Mouse (Mus musculus): ENCODE data around the gene Car1. TPM values are rescaled to one million over a fixed set of nuclear protein-coding genes. Genes with fewer than 3 reads are reported as not detected.
"Not testable (repeated sequence)": the region's sequence is repeated elsewhere in the genome, so short reads cannot be mapped to it uniquely, and the experiment has no call there.

Car1 gene
- total RNA-seq (2021): 1 to 10 TPM in 1 of 2 experiments, under 1 TPM in 1; 0.84 to 1.9 TPM
- long read RNA-seq, experiment 1, partial matches to known transcripts: 0 of 4 reads
- long read RNA-seq, experiment 1, other reads (novel, unspliced or antisense): 2 of 4 reads
- long read RNA-seq, experiment 2, partial matches to known transcripts: 0 of 70 reads
- long read RNA-seq, experiment 2, other reads (novel, unspliced or antisense): 70 of 70 reads

DNA sequence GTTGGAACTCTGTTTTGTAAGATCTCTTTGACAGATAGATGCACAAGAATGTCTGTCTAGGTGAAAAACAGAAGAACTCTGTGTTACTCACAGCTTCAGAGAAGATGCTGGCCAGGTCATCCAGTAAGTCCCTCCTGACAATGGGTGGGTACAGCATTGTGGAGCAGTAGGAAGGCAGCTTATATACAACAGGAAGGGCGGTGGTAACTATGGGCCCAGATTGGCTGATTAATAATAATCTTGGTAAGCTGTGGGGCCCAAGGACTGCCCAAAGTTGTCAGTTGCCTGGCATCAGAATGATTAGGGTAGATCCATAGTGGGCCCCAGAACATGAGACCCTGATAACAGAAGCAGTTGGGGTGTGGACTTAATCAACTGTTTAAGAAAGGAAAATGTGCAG is at the start of gene Car1:
Gene Car1, minus strand, starts transcription at position 158 of the 400 bp plus-strand sequence.
- DNase-seq (ENCODE audit: low spot score in 2 of 2): no peak

DNA sequence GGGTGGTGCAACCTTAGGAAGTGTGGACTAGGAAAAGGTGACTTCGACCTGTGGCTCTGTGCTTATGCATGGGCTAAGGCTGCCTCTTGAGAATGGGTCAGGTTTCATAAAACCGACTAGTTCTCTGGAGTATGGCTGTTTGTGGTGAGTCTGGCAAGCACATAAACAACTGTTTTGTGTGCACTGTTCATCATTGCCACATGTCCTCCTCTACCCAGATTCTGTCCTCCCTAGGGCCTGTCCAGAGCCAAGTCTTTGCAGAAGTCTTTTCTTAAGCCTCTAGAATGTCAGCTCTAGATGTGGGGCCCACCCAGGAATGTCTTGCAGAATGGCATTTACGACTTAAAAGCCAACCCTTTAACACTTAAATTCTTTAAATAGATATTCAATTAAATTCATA is 49.7 kb upstream of the Car1 start:
- DNase-seq (ENCODE audit: low spot score in 2 of 2): no peak

DNA sequence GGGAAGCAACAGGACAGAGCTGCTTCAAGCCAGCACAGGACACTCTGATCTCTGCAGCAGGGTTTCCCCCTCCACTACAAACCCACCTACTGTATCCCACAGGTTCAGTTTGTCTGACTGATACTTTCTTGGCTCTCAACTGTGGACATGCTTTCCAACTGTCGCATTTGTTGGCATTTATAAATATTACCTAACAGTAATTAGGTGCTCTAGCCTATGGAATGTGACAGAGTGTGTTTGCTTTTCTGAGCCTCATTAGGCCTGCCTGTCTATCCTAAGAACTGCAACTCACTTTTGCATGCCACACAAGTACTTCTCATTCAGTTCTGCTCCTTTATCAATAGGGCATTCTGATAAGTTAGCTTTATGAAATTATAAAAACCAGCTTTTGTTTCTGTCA is 46.3 kb upstream of the Car1 start:
- DNase-seq (ENCODE audit: low spot score in 2 of 2): no peak

DNA sequence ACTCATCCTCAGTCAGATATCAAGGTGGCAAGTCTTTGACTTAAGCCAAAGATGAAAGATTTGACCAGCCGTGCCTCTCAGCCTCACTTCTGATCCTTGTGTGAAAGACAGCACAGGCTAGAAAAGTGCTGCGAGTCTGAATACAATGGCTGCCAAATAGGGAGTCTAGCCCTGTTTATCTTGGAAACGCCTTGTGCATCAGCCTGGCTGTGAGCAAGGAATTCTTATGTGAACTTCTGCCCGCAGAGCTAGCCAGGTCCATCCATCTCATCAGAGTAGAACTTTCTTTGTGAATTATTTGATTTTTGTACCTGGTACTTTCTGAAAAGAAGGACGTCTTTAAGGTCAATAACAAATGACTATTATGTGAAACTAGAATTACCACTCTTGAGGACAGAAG is 45.8 kb upstream of the Car1 start:
- no peak for DNase-seq (ENCODE audit: low spot score in 2 of 2)

DNA sequence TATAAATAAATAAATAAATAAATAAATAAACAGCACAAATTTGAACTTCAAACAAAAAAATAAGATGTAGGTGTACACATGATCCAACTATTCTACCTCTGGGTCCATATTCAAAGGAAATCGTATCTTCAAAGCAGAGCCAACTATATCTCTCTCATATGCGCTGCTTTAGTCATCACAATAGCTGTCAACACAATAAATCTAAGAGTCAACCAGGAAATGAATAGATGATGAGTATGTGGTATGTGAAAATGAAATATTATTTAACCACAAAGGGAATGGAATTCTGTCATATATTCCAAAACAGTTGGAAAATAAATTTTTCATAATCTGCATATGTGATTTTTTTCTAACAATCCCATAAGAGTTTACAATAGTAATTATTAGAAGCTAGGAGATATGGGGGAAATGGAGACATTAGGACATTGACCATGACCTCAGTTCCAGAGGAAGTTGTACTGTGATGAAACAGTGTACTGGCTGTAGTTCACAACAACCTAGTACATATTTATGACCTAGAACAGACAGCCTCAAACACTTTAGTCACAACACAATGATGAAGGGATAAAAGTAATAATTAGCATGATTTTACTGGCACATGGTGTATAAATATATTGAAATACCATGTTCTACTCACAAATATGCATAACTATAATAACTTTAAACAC is 40.6 kb upstream of the Car1 start:
- no peak for DNase-seq (ENCODE audit: low spot score in 2 of 2)

DNA sequence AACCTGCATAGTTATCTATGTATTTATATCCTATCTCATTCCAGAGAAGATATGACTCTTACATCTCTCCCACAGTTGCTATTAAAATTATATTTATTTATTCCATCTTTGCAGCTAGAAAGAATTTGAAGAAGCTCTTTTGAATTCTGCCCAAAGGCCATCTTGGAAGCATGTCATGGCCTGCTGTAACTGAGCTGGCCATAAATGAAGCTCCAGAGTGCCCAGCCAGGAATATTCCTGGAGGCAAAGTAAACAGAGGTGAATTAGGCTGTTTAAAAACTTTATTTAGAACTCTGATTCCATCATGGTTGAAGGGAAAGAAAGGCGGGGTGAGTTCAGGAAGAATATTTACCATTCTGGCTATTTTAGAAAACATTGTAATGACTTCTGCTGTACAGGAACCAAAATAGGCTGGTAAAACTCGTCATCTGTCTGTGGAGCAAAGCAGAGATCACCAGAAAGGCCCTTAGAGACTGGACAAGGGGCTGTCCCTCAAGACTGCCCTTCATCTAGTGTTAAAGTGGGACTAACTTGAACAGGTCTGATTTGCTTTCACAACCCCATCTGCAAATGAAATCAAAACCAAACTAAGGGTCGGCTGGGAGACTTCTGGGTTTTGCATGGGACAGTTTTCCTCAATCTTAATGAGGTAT is 31.4 kb upstream of the Car1 start:
- no peak for DNase-seq (ENCODE audit: low spot score in 2 of 2)

DNA sequence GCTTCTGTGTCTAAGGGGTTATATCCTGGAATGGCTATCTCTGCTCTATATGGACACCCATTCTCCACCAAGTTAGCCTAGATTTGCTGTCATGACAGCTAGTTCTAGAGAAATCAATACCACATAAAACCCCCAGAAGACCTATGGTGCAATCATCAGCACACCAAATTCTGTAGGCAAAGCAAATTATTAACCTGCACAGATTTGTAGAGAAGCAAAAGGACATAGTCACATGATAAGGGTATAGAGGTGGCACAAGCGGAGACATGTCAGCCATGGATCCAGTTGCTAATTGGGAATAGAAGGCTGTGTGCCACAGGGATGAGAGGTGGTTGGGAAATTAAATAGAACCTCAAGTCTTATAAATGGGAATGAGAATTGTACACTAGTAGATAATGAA is 30.8 kb upstream of the Car1 start:
- DNase-seq (ENCODE audit: low spot score in 2 of 2): no peak

DNA sequence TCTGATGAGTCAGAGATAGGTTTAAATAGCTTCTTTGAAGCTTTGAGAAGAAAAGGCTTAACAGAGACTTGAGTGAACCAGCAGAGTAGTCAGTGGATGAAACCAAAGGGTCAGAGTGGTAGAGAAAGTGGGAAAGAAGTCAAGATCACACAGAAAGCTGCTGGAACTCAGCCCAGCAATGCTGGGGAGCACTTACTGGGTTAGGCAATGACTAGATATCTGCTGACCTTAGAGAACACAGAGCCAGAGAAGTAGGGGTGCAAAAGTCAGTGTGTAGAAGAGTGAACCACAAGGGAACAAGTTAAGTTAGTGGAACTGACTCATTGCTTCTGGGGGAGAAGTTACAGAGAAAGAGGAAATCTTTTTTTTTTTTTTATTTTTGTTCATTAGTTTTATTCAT is 24.6 kb upstream of the Car1 start:
- no peak for DNase-seq (ENCODE audit: low spot score in 2 of 2)

DNA sequence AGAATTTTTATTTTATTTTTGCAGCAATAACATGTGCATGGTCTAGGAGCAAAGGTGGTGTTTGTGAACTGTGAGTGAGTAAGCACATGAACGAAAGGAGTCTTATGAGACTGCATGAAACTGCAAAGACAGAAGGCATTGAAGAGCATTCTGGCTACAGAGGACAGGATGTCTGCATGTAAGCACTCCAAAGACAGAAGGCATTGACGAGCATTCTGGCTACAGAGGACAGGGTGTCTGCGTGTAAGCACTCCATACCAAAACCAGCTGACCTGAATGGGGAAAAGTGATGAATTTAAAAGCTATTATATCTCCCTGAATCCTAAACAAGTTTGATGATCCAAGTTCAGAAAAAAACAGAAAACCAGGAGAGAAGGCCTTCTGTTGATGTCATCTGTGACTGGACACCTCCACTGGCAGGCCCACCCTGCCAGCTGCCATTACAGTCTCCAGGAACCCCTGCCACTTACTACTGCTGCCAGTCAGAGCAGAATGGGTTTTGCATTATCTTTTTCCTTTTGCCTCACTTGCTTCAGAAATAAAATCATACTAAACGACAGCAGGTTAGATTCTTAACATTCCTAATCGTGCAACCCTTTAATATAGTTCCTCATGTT is 23.2 kb upstream of the Car1 start:
- no peak for DNase-seq (ENCODE audit: low spot score in 2 of 2)

DNA sequence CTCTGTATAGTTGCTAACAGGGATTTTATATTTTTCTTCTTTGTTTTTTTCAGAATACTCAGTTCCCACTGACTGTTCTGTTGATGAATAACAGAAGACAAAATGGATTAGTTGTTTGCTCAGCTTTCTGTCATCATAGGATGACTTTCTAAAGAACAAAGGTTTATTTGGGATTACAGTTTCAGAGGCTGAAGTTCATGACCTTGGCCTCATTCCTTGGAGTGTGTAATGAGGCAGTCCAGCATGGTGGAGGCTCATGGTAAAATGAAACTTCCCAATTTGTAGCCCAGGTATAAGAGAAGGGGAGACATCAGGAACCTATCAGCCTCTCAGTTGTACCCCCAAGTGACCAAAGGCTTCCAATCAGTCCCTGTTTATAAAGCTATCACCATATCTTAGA is 20.7 kb upstream of the Car1 start:
- DNase-seq (ENCODE audit: low spot score in 2 of 2): no peak

DNA sequence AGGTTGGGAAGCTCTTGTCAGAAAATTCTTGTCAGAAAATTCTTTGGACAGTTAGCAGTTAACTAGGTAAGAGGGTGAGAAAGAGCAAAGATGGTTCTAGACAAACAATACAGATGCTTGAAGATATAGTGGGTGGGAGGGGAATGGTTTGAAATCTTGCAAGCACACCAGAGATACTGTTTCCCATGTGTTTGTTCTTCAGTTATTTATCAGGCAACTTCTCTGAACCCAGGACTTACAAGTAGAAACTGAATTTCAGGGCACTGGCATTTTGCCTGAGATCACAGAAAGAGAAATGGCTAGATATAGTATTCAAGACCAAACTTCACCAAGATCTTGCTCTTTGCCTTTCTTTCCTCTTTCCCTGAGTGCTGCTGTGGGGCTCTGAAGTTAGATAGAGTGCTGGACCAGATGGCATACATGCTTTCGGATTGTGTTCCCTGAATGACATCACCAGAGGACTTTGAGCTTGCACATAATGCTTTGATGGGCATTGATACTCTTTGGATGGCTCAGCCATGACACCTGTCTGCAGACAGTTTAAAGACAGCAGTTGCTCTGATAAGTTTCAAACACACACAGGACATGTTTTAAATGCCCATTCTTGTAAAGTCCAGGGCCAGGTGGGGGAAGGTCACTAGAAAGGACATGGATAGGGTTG is 11.8 kb upstream of the Car1 start:
- no peak for DNase-seq (ENCODE audit: low spot score in 2 of 2)

DNA sequence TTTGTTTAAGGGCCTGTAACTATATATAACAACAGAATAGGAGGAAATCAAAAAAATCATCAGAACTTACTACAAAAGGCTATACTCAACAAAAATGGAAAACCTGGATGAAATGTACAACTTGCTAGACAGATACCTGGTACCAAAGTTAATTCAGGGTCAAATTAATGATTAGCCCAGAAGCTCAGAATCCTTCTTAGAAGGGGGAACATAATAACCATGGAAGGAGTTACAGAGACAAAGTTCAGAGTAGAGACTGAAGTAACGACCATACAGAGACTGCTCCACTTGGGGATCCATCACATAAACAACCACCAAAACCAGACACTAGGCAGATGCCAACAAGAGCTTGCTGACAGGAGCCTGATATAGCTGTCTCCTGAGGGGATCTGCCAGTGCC is 7.2 kb upstream of the Car1 start:
- not testable (repeated sequence) for DNase-seq (ENCODE audit: low spot score in 2 of 2)

DNA sequence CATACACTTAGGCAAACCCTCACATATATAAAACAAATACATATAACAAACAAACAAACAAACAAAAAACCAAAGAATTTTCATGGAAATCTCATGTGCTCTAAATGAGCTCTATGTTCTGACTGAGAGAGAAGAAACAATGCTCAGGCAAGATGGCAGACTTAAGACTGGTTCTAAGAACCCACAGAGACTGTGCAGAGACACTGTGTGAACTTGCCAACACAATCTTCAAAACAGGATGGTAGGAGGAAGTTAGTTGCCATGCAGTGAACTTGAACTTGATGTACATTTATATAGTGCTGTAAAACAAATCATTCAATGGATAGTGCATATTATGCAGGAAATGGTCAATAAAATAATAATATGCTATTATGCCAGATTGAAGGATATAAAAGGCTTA is 1.5 kb downstream of the Car1 start:
- no peak for DNase-seq (ENCODE audit: low spot score in 2 of 2)

DNA sequence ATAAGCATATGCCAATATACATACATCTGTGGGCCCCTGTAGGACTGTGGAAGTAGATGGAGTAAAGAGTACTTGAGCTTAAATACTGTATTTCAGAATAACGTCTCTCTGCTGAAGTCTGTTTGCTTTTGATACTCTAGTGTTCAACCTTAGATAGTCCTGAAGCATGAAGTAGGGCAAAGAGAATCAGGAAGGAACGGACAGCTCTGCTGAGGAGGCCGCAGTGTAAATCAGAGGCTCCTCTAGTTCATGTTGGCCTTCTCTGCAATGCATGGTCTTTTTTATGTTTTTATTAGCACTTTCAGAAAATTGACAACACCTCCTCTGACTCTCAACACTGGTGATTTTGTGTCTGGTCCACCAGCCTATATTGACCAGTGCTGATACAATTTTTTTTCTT is 2.2 kb downstream of the Car1 start:
- no peak for DNase-seq (ENCODE audit: low spot score in 2 of 2)

DNA sequence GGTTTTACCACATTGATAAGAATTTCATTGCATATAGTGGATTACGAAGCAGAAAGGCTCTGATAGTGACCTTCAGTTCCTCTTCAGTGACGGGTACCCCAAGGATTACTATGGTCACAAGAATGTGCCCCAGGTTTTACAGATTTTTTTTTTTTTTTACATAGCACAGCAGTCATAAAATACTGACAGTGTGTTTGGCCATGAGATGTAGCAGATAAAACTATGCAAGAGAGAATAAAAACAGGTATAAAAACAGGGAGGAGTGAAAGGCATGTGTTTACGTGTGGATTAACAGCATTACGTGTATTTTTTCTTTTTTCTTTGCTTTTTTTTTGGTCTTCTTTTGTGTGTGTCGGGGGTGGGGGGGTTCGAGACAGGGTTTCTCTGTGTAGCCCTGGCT is 3.3 kb downstream of the Car1 start:
- no peak for DNase-seq (ENCODE audit: low spot score in 2 of 2)

DNA sequence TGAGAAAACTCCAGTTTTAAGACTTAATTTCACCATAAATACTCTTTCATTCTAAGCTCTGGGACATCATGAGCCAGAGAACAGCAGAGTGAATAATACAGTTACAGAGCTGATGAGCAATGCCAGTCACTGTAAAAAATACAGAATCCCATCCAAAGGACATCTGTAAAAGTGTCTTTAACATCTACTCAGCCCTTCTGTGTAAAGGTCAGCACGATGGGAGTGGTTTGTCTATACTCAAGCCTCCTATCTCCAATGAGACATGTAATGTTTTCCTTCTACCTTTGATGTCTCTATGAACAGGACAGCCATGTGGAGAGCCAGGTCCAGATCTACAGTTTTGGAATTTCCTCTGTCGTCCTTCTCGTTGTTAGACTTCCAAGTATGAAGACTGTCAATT is 11.1 kb downstream of the Car1 start:
- DNase-seq (ENCODE audit: low spot score in 2 of 2): no peak

DNA sequence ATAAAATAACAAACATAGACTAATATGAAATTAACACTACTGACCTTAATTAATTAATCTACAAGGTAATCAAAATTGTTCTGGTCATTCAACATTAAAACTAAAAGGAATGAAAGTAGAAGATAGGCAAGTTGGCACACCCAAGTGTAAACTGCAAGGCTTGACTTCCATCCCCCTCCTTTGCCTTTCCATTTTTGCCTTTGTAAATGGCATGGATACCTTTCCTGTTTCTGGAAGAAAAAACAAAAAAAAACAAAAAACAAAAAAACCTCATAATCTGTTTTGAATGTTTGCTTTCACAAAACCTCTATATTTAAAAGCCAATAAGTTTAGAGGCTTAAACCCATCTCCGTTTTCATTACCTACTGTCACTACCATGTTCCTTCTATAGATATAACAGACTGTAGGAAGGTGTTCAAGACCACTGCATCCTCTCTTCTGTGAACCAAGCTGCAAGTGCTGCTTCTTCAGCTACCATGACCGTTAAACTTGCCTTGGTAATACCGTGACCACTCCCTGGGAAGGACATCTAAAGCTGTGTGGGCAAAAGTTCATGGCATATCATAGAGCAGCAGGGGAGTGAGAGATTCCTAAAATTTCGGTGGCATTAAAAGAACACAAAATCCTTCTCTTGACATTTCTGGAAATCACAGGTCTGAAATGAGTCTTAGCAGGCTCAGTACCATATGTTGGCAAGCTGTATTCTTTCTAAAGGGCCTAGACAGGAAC is 12.7 kb downstream of the Car1 start:
- DNase-seq (ENCODE audit: low spot score in 2 of 2): no peak

DNA sequence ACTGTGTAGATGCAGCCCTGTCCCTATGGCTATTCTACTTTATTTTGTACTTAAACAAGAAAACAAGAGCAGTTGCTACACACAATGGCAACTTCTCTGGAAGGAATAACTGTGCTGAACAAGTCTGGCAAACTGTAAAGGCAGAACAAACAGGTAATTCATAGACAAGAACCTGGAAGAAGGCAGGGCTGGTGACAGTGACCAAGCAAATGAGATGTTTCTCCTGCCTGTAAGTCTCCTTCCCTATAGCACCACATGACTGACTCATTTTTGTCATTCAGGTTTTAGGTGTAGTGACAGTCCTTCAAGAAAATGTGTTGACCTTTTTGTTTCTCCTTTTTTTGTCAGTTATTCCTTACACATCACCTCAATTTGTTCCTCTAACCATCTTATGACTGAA is 16.1 kb downstream of the Car1 start:
- no peak for DNase-seq (ENCODE audit: low spot score in 2 of 2)

DNA sequence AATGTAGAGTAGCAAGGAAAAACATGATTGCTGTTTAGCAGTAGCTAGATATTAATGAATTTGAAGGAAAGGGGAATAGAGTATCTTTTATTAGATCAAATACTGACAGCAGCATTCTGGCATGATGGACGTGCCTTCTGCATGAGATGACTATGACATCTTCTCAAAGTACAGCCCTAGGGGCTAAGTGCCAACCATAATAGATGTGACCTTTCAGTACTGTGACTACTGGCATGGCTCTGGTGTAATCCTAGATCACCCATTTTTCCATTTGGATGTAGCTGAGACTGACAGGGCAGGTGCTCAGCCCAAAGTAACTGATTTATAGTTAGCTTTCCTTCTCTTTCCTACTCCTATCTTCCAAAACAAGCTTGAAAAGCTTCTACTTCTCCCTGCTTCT is 20.6 kb downstream of the Car1 start:
- DNase-seq (ENCODE audit: low spot score in 2 of 2): no peak

DNA sequence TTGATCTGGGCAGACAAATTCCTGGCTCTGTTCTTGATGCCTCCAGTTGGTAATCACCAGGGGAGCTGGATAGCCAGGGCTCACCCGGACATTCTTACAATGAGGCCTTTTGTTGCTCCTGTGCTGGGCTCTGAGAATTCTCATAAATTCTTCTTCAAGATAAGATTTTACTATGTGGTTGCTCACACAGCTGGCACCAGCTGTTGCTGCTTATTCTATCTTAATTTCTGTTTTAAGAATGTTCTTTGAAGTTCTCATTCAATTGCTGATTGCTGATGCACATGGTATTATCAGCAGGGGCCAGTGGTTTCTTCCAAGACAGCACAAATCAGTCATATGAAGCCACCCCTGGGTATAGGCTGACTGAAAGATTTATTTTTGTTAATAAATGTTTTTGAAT is 21.0 kb downstream of the Car1 start:
- no peak for DNase-seq (ENCODE audit: low spot score in 2 of 2)

DNA sequence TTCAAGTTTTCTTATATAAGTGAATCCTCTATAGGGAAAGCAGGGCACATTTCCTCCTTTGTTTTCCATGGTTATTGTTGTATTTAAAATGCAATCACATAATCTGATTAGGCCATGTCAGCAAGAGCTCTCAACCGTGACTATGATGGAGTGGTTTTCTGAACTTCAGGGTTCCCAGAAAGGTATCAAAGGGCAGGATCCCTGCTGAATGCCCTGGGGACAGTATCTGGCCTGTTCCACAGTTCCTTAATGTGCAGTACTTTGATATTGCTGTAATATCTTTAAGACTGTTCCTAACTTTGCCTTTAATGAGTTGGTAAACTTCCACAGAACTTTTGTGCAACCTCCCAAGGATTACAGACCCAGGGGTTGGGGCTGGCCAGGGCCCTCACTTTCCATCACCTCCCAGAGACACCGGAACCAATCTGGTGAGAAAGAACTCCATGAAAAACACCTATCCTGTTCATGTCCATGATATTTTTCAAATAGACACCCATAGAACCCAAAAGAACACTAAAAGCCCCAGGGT is 21.6 kb downstream of the Car1 start:
- DNase-seq (ENCODE audit: low spot score in 2 of 2): no peak

Data from adrenal gland, postnatal 4 days (tissue).